Mouse (Mus musculus) embryonic facial prominence, embryonic 12.5 days (tissue): ENCODE data around the gene Emilin2. TPM values are rescaled to one million over a fixed set of nuclear protein-coding genes. Genes with fewer than 3 reads are reported as not detected.

Experiments
- ATAC-seq: fragments of 200-750 bp; cut with Nextera tagmentation; 2 replicates; pipeline ENCODE4 v1.8.0; 2017; ENCODE audit not compliant: insufficient number of reproducible peaks, insufficient read depth, low FRiP score, low TSS enrichment
- H3K27ac ChIP-seq: fragments of 300-500 bp; sonication (generic); 2 replicates; pipeline ENCODE4 v1.5.1; 2016; ENCODE audit warnings: mild to moderate bottlenecking
- H3K27me3 ChIP-seq: fragments of 300-500 bp; sonication (generic); 2 replicates; pipeline ENCODE4 v1.6.1; 2016; ENCODE audit warnings: mild to moderate bottlenecking, moderate library complexity
- H3K36me3 ChIP-seq: fragments of 300-500 bp; sonication (generic); 2 replicates; pipeline ENCODE4 v1.6.1; 2016; ENCODE audit warnings: mild to moderate bottlenecking
- H3K4me1 ChIP-seq: fragments of 300-500 bp; sonication (generic); 2 replicates; pipeline ENCODE4 v1.6.1; 2016
- H3K4me2 ChIP-seq: fragments of 300-500 bp; sonication (generic); replicated peaks from 2 replicates; pipeline ENCODE4 v1.6.1; 2016; ENCODE audit warnings: mild to moderate bottlenecking, moderate library complexity
- H3K4me3 ChIP-seq: fragments of 300-500 bp; sonication (generic); 2 replicates; pipeline ENCODE4 v1.5.1; 2016; ENCODE audit warnings: mild to moderate bottlenecking
- H3K9ac ChIP-seq: fragments of 300-500 bp; sonication (generic); 2 replicates; pipeline ENCODE4 v1.6.1; 2016; ENCODE audit warnings: mild to moderate bottlenecking, moderate library complexity
- H3K9me3 ChIP-seq: fragments of 300-500 bp; sonication (generic); 2 replicates; pipeline ENCODE4 v1.6.1; 2016; ENCODE audit warnings: mild to moderate bottlenecking, moderate library complexity
- WGBS: fragments of 180-500 bp; shearing (Covaris S2); methylation state at CpG from one replicate; pipeline ENCODE4 v1.1.7; 2016; 5-methylcytosine and 5-hydroxymethylcytosine counted together
- polyA plus RNA-seq: library from polyadenylated mRNA; unstranded; fragments of >200 nt; fragmentation: Nextera tagmentation; extraction: Ambion mirVana; gene quantifications from 2 replicates; pipeline ENCODE4 v1.2.1, GENCODE M21; 2016

Emilin2 gene
- polyA plus RNA-seq, 1 experiment from 2014 or later, result 23.5 TPM

GRCm38 (mm10) chr17:71259727-71260126 lies 52.1 kb downstream of the Emilin2 start:
- Histone ChIP-seq H3K4me1 (peaks cover 3% of the 10 kb centered on the region; the same call in 1 of the 2 replicates), H3K27ac (no peak overlapping the region), H3K4me3 (no peak overlapping the region), H3K4me2 (no peak overlapping the region), H3K9ac (no peak overlapping the region), H3K36me3 (no peaks in the 10 kb centered on the region), H3K9me3 (no peaks in the 10 kb centered on the region), H3K27me3 (no peaks in the 10 kb centered on the region)
- 78% methylated on average over 11 of the region's 11 CpGs for whole genome bisulfite sequencing
- no peak for ATAC-seq

DNA sequence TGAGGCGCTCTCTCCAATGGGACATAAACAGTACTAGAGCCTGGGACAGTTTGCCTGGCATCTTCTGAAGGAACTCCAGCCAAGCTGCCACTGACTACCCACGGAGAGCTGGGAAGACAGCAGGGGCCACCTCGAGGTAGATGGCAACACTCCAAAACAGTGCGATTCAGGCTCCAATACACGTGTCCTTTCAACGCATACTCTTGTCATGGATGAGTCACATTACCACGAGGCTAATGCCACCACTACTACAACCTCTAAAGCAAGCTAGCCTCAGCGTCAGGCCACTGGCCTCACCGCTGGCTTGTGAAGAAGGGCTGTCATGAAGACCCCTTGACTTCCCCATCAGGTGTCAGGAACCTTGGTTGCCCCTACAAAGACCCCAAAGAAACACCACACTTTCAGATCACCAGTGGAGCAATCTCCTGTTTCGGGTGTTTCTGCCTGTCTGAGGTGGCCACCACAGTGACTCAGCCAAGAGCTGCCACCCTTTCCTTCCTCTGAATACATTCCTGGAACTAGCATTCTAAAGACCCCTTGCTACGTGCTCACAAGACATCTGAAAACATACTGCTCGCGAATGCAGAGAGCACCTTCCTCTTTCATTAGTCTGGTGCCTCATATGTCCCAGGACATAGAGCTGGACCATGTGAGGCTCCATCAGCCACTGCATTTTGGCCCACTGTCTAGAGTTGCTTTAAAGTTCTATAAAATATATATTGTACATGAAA lies 54.8 kb downstream of the Emilin2 start:
- H3K9me3 ChIP-seq, result no peaks in the 10 kb centered on the region
- ATAC-seq, result no peak
- H3K27me3 ChIP-seq, result no peaks in the 10 kb centered on the region
- peaks cover 21% of the 10 kb centered on the region for H3K4me1 ChIP-seq
- no peak overlapping the region for H3K4me2 ChIP-seq
- no peak overlapping the region for H3K4me3 ChIP-seq
- no peak overlapping the region for H3K27ac ChIP-seq
- 93% methylated on average over 13 of the region's 13 CpGs for whole genome bisulfite sequencing
- H3K9ac ChIP-seq, result no peak overlapping the region
- peaks cover 5% of the 10 kb centered on the region; the same call in 1 of the 2 replicates for H3K36me3 ChIP-seq

DNA sequence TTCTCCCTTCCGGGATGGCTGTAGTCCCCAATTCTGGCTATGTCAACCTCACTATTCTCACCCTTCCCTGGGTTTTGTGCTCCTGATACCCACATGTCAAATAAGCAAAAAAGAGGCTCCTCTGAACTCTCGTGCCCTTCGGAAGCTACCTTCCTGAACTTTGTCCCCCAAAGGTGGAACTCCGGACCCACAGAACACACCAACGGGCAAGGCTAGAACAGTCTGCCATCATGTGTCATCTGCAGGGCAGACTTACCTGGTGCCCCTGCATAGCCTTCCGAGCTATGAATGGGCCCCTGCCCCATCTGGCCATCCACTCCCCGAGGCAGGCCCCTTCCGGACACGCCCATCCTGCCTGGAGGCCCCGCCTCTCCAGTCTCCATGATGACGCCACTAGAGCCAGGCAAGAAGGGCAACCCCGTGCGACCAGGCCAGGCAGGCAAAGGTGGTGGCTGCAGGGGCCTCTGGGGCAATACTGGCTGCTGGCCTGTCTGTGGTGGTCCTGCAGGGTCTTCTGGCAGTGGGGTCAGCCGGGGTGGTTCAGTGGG lies 55.6 kb downstream of the Emilin2 start:
- 77% methylated on average over 14 of the region's 14 CpGs for WGBS

GRCm38 (mm10) chr17:71254736-71255135 lies 57.0 kb downstream of the Emilin2 start:
- Histone ChIP-seq H3K36me3 (peaks cover 15% of the 10 kb centered on the region), H3K4me1 (peaks cover 37% of the 10 kb centered on the region), H3K4me2 (no peak overlapping the region), H3K27me3 (no peaks in the 10 kb centered on the region), H3K27ac (no peak overlapping the region), H3K9ac (no peak overlapping the region), H3K4me3 (no peak overlapping the region), H3K9me3 (no peaks in the 10 kb centered on the region)
- 54% methylated on average over 6 of the region's 6 CpGs for WGBS
- ATAC-seq, result no peak

More for the DNA sequence above, 55.6 kb downstream of the Emilin2 start:
- H3K9ac ChIP-seq, result no peak overlapping the region
- H3K9me3 ChIP-seq, result no peaks in the 10 kb centered on the region
- H3K4me3 ChIP-seq, result no peak overlapping the region
- peaks cover 5% of the 10 kb centered on the region; the same call in 1 of the 2 replicates for H3K36me3 ChIP-seq
- H3K27ac ChIP-seq, result no peak overlapping the region
- no peaks in the 10 kb centered on the region for H3K27me3 ChIP-seq
- ATAC-seq, result no peak
- peaks cover 28% of the 10 kb centered on the region for H3K4me1 ChIP-seq
- H3K4me2 ChIP-seq, result no peak overlapping the region

DNA sequence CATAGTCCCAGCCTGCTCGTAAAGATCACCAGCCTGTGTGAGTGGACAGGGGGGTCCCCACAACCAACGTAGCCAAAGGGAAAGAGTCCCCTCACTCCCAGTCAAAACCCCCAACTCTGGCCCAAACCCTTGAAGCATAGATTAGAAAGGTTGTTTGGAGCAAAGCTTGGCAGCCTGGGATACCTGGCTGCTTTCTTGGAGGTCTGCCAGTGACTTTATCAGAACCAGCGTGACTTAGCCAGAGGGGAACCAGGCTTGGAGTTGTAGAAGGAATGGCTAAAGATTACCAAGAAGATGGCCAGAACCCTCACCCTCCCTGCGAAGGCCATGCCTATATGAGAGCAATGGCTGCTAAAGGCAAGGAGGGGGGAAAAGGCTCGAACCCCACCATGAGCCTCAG lies 57.7 kb downstream of the Emilin2 start:
- Histone ChIP-seq H3K4me1 (peaks cover 37% of the 10 kb centered on the region), H3K4me3 (no peak overlapping the region), H3K9me3 (no peaks in the 10 kb centered on the region), H3K36me3 (peaks cover 21% of the 10 kb centered on the region), H3K27me3 (no peaks in the 10 kb centered on the region), H3K4me2 (no peak overlapping the region), H3K9ac (no peak overlapping the region), H3K27ac (no peak overlapping the region)
- no peak for ATAC-seq
- 74% methylated on average over 5 of the region's 5 CpGs for WGBS

DNA sequence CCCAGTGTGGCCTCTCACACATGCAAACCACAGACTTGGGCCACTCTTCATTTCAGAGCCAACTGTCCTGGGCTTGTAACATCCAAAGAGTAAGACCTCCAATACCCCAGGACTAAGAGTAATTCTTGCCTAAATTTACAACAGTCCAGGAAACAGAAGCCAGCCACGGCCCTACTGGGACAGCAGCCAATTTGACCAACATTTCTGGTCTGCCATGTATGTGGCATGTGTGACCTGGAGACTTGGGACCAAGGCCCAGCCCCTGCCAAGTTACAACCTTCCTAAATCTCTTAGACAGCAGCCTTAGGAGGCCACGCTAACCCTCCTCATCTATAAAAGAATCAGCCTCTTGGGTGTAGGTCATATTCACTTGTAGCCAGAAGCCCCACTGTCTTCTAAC lies 58.4 kb downstream of the Emilin2 start:
- Histone ChIP-seq H3K27me3 (no peaks in the 10 kb centered on the region), H3K36me3 (peaks cover 28% of the 10 kb centered on the region), H3K9ac (no peak overlapping the region), H3K4me3 (no peak overlapping the region), H3K4me2 (no peak overlapping the region), H3K9me3 (no peaks in the 10 kb centered on the region), H3K27ac (no peak overlapping the region), H3K4me1 (peaks cover 37% of the 10 kb centered on the region)
- ATAC-seq, result no peak
- 94% methylated on average over 2 of the region's 2 CpGs for WGBS

GRCm38 (mm10) chr17:71252101-71252500 lies 59.7 kb downstream of the Emilin2 start:
- no peak overlapping the region for H3K4me3 ChIP-seq
- H3K4me2 ChIP-seq, result no peak overlapping the region
- 56% methylated on average over 9 of the region's 9 CpGs for WGBS
- H3K9ac ChIP-seq, result no peak overlapping the region
- H3K27ac ChIP-seq, result peak overlapping the region; percentile 71
- peaks cover 41% of the 10 kb centered on the region for H3K36me3 ChIP-seq
- H3K4me1 ChIP-seq, result peaks cover 37% of the 10 kb centered on the region
- H3K9me3 ChIP-seq, result no peaks in the 10 kb centered on the region
- no peaks in the 10 kb centered on the region for H3K27me3 ChIP-seq
- ATAC-seq, result no peak

GRCm38 (mm10) chr17:71251601-71252001 lies 60.2 kb downstream of the Emilin2 start:
- no peak overlapping the region for H3K4me3 ChIP-seq
- ATAC-seq, result peak; percentile 22; the same call in 1 of the 2 replicates
- peaks cover 46% of the 10 kb centered on the region for H3K36me3 ChIP-seq
- H3K9me3 ChIP-seq, result no peaks in the 10 kb centered on the region
- H3K4me2 ChIP-seq, result no peak overlapping the region
- 31% methylated on average over 6 of the region's 6 CpGs for whole genome bisulfite sequencing
- H3K27me3 ChIP-seq, result no peaks in the 10 kb centered on the region
- peaks cover 37% of the 10 kb centered on the region for H3K4me1 ChIP-seq
- H3K9ac ChIP-seq, result no peak overlapping the region
- H3K27ac ChIP-seq, result peak overlapping the region; percentile 71

DNA sequence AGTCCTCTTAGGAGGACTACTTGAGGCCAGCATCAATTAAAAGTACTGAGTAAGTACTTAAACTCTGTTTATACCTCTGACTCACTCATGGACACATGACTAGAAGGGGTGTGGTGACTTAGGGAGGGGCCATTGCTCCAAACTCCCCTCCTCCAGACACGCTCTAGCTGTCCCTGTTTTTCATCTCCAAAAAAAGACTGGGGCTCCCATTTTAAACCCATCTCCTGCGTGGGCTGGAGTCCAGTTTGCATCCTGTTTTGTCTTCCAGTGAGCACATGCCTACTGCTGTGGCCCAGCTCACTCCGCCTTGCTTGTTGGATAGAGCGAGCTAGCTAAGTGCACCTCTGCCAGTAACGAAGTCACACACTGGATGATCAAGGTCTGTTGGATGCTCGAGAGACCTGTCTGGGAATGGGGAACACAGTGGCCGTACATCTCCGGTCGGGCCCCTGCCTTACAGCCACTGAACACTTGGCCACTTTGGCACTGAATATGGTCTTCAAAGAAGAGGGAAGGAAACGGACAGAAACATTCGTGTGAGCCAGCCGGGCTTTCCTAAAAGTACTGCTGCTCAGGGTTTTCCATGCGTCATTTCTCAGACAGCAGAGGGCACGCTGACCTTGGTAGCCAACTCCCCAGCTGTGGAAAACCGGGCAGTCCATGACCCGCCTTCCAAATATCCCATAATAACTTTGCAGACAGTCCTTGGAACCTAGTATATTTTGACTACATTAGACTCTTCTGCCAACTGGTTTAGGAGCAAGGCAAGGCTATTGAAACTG lies 60.8 kb downstream of the Emilin2 start:
- peaks cover 52% of the 10 kb centered on the region for H3K36me3 ChIP-seq
- peaks cover 37% of the 10 kb centered on the region for H3K4me1 ChIP-seq
- no peaks in the 10 kb centered on the region for H3K27me3 ChIP-seq
- H3K4me2 ChIP-seq, result no peak overlapping the region
- peak overlapping the region; percentile 71 for H3K27ac ChIP-seq
- no peaks in the 10 kb centered on the region for H3K9me3 ChIP-seq
- ATAC-seq, result no peak
- H3K9ac ChIP-seq, result no peak overlapping the region
- WGBS, result 67% methylated on average over 16 of the region's 16 CpGs
- no peak overlapping the region for H3K4me3 ChIP-seq

- 81% methylated on average over 2 of the region's 2 CpGs for WGBS
- H3K9ac ChIP-seq, result no peak overlapping the region
- no peak overlapping the region for H3K4me2 ChIP-seq
- H3K4me3 ChIP-seq, result no peak overlapping the region
- no peaks in the 10 kb centered on the region for H3K27me3 ChIP-seq
- H3K4me1 ChIP-seq, result peaks cover 33% of the 10 kb centered on the region
- no peak for ATAC-seq
- H3K27ac ChIP-seq, result no peak overlapping the region; the same call in 1 of the 2 replicates
- no peaks in the 10 kb centered on the region for H3K9me3 ChIP-seq
- H3K36me3 ChIP-seq, result peaks cover 61% of the 10 kb centered on the region
These were observed 61.7 kb downstream of the Emilin2 start for GRCm38 (mm10) chr17:71250046-71250445.

- no peak overlapping the region for H3K4me3 ChIP-seq
- peaks cover 30% of the 10 kb centered on the region for H3K4me1 ChIP-seq
- ATAC-seq, result no peak
- no peak overlapping the region for H3K27ac ChIP-seq
- H3K9me3 ChIP-seq, result no peaks in the 10 kb centered on the region
- H3K4me2 ChIP-seq, result no peak overlapping the region
- peaks cover 71% of the 10 kb centered on the region for H3K36me3 ChIP-seq
- H3K9ac ChIP-seq, result no peak overlapping the region
- H3K27me3 ChIP-seq, result no peaks in the 10 kb centered on the region
- 87% methylated on average over 6 of the region's 6 CpGs for WGBS
These were observed 62.8 kb downstream of the Emilin2 start for GRCm38 (mm10) chr17:71248963-71249362.

- H3K27me3 ChIP-seq, result no peaks in the 10 kb centered on the region
- no peak overlapping the region for H3K4me3 ChIP-seq
- no peak for ATAC-seq
- H3K4me2 ChIP-seq, result no peak overlapping the region
- H3K36me3 ChIP-seq, result peaks cover 94% of the 10 kb centered on the region
- no peaks in the 10 kb centered on the region for H3K9me3 ChIP-seq
- no peak overlapping the region for H3K27ac ChIP-seq
- WGBS, result 96% methylated on average over 4 of the region's 4 CpGs
- no peak overlapping the region for H3K9ac ChIP-seq
- peaks cover 9% of the 10 kb centered on the region; the same call in 1 of the 2 replicates for H3K4me1 ChIP-seq
These were observed 65.8 kb downstream of the Emilin2 start for GRCm38 (mm10) chr17:71246022-71246421.
